Mouse (Mus musculus): Measurements from ENCODE around the gene Nrxn3.

The Nrxn3 gene

GRCm38 (mm10) chr12:88939679-88940078 is 217.0 kb downstream of the Nrxn3 start:
- DNase-seq, result no peak

GRCm38 (mm10) chr12:88944967-88945366 is 222.3 kb downstream of the Nrxn3 start:
- no peak for DNase-seq

- DNase-seq, result no peak
Measured at GRCm38 (mm10) chr12:88949870-88950269, 227.2 kb downstream of the Nrxn3 start.

DNA sequence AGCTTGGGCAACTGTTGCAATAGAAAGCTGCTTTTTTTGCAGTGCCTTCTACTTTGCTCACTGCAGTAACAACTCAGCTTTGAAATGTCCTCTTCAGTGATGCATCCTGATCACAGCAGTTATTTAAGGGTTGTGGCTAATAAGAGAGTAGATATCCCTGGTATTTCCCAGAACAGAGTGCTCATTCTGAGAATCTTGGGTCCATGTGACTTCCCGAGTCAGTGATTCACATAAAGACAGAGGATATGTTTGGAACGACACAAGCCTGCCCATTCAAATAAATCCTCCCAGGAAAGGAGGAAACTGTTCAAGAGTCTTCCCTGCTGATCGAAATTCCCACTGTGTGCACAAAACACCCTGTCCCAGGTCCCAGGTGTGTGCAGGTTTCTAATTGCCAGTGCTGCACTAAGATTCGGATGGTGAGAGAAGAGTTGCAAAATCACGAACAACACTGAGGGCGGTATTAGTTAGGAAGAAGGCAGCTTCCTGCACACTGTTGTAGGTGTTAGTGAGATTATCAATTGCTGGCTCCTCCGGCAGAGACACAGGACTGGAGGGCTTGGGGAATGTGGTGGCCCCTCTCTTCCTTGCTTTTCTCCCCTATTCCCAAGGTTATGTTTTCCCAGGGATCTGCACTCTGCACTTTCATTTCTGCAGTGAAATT is 230.4 kb downstream of the Nrxn3 start:
- no peak for DNase-seq

DNA sequence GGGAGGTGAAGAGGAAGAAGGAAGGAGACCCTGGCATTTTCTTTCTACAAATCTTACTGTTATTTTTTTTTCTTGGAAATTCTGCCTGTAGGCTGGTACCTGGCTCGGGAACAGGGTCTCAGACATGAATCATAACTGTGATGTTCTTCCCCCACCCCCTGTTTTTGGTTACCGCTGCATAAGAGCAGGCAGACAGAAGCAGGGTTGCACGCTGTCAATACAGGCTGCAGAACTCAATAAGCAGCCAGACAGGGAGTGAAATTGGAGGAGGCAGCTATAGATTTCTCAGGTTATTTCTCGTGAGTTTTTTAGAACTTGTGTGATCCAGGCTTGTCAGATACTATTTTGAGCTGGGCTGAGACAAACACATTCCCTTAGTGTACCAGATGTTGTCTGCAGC is 231.1 kb downstream of the Nrxn3 start:
- no peak for DNase-seq

- peak; percentile 25 for DNase-seq
Measured at GRCm38 (mm10) chr12:88957431-88957830, 234.8 kb downstream of the Nrxn3 start.

- DNase-seq, result no peak
Measured at GRCm38 (mm10) chr12:88960817-88961216, 238.1 kb downstream of the Nrxn3 start.

DNA sequence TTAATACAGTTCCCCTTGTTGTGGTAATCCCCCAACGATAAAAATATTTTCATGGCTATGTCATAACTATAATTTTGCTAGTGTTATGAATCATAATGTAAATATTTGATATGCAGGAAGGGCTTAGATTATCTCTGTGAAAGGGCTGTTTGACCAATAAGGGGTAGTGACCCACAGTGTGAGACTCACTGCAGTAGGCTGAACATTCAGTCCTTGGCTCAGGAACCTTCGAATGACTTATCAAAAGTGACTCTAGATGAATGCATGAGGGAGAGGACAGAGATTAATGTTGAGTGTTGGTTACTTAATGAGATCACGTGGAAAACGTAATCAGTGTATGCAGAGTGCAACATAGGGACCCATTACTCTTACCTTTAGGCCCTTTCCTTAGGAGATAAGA is 243.7 kb downstream of the Nrxn3 start:
- DNase-seq, result no peak

DNA sequence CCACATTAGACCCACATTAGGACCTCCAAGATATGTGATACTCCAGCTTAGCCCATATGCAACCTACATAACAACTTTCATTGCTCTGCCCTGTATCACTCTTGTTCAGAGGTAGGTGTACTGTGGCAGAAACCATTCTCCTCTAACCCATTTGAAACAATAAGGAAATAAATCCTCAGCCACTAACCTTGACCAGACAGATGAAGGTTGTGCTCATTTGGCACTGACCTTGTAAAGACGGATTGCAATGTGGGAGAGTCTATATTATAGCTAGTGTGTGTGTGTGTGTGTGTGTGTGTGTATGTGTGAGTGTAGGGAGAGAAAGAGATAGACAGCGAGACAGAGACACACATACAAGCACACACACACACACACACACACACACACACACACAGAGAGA is 253.9 kb downstream of the Nrxn3 start:
- no peak for DNase-seq

- DNase-seq, result peak; percentile 10
Measured at GRCm38 (mm10) chr12:88983688-88984330, 261.1 kb downstream of the Nrxn3 start.

DNA sequence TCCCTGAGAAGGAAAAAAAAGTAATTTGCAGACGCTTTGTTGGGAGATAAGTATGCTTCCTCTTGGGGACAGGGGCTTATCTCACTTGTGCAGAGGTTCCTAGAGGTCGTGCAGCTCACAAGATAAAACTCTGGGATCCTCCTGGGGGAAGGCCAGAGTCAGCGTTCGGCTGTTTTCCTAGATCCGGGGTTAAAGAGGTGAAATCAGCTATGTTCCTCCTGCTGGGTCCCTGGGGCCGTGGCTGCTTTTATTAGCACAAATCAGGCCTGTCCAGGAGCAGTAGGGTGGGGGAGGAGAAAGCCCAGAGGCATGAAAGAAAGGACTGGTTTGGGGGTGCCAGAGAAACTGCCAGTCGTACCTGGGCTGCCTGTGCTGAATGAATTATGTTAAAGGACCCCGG is 261.7 kb downstream of the Nrxn3 start:
- DNase-seq, result peak; percentile 30

DNA sequence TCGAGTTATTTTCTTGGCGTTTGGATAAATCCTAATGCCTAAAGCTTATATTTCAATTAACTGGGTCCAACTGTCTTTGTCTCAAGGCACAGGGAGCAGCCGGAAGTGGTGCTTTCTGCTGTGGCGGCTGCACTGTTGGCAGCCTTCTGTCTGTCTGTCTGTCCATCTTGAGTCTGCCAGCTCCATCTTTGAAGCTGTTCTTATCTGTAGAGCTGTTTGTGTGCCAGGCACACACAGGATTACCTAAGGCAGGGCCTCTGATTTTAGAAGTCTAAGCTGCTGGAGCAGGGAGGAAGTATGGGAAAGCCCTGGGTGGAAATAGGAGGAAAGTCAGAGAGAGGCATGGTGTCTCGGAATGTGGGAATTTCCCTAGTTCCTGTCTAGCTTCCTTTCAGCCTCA is 262.1 kb downstream of the Nrxn3 start:
- DNase-seq, result peak; percentile 29

GRCm38 (mm10) chr12:88987046-88987445 is 264.4 kb downstream of the Nrxn3 start:
- peak; percentile 65 for DNase-seq

- DNase-seq, result peak; percentile 7
Measured at GRCm38 (mm10) chr12:88990753-88991152, 268.1 kb downstream of the Nrxn3 start.

- peak; percentile 71 for DNase-seq
Measured at GRCm38 (mm10) chr12:88992141-88992540, 269.5 kb downstream of the Nrxn3 start.

DNA sequence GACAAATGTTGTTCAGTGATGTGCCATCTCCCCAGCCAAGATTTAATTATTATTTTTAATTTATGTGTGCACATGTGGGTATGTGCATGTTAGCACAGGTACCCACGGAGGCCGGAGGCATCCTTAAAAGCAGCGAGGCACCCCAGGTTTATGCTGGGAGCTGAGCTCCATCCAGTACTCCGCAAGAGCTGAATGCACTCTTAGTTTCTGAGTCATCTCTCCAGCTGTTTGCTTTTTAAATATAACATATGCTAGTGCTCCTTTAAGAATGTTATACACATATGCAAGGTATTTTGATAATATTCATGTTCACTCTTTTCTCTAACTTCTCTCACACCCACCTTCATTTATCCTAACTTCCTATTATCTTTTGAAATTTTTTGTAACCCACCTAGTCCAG is 271.1 kb downstream of the Nrxn3 start:
- DNase-seq, result no peak

DNA sequence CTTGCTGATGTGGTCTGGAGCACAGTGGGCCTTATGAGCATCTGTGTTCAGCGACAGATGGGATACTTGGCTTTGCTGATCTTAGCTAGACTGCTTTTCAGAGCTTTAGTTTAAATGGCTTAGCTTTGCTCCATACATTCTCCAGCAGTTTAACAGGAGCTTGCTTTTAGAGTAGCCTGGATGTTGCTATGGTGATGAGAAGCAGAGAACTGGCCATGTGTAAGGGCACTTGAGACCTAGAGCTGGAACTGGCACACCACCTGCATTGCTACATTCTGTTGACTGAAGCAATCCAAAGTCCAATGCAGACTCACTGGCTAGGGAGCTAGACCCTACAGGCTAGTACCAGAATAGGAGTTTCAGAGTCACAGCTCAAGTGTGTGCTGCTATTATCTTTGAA is 293.8 kb downstream of the Nrxn3 start:
- peak; percentile 73 for DNase-seq

DNA sequence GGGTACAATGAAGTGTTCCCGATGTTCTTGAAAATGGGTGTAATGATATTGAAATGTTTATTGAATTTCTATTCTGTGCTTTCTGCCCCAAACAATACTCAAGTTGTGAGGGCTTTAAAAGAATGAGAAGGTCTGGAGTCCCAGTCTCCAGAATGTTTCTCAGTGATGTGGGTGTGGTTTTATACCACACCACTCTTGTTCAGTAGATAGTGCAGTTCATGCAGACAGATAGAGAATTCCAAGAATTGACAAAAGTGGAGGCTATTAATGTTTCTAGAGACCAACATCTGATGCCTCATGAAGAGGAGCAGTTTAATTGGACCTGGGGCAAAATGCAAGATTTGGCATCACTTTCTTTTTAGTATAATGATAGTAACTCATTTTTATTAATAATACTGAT is 302.5 kb downstream of the Nrxn3 start:
- DNase-seq, result no peak

- peak; percentile 49 for DNase-seq
Measured at GRCm38 (mm10) chr12:89035984-89036618, 313.4 kb downstream of the Nrxn3 start.

DNA sequence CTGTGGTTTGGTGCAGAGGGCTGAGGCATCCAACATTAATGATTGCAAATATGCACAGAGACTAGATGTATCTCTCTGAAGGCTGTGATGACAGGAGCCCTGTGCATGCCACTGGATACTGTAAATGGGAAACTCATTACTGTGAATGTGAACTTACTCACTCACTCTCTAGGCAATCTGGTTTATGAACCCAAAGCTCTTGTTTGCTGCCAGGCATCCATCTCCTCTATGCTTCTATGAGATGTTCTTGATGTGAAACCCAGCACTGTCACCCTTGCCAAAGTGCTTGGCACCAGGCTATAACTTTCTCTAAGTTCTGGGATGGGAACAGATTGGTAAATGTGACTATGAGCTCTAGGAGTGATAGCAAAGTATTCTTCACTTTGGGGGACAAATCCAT is 317.5 kb downstream of the Nrxn3 start:
- DNase-seq, result no peak

- DNase-seq, result peak; percentile 94
Measured at GRCm38 (mm10) chr12:89041429-89042107, 318.9 kb downstream of the Nrxn3 start.

DNA sequence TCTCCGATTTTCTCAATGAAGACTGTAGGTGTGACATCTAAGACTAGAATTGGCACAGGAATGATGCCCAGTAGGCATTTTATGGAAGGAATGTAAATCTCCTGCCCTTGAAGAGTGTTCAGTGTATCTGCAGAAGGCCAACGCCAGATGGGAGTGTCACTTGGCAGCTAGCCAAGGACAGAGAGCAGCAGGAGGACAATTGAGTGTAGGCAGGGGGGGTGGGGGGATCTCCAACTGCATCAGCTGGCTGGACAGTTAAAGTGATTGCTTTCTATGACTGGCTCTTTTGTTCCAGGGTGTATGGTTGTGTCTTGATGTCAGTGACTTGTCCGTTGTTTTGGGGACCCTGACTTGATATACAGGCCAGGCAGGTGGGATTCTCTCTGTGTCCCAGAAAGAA is 326.6 kb downstream of the Nrxn3 start:
- DNase-seq, result peak; percentile 97

- no peak for DNase-seq
Measured at GRCm38 (mm10) chr12:89049686-89050085, 327.0 kb downstream of the Nrxn3 start.

GRCm38 (mm10) chr12:89072436-89072835 is 349.8 kb downstream of the Nrxn3 start:
- DNase-seq, result peak; percentile 51
